Comparison of ENCODE assay signal across 8 mouse cellular contexts in the genomic region with DNA sequence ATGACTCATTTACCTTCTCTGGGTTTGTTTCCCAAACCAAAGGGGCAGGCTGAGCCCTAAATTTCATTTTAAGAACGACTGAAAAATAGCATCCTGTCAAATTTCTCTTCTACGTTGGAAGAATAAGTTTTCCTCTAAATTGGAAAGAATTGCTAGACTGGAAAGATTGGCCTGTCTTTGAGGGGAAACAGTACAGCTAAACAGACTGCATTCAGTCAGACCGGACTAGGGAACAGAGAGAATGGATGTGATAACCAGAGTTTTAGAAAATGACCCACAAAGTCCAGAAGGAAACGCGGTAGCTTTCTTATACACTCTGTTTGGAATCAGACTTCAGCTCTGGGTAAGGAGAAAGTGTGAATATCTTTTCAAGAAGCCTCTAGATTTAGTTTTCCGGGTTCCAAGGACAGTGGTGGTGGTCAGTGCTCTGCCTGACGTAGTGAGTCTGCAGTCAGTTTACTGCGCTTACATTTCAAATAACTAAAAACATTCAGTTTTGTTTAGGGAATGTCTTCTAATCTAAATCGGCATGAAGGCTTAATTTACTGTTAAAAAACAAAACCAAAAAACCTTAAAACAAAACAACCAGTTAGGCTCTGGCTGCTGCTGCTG. TPM values are rescaled to one million over a fixed set of nuclear protein-coding genes. Genes with fewer than 3 reads are reported as not detected.
DNase-seq lines count a peak whose midpoint lies in the region; ATAC-seq lines count a peak whose summit lies in the region.

No protein-coding gene starts in this region.

- ATAC-seq in forebrain, embryonic 14.5 days, result no peak
- ATAC-seq in liver, embryonic 15.5 days (ENCODE audit: insufficient read depth), result no peak
- no peak for ATAC-seq in frontal cortex, adult (ENCODE audit: low TSS enrichment)

- WGBS in forebrain, embryonic 14.5 days, result 38% methylated on average over 9 of the region's 9 CpGs
- WGBS in liver, embryonic 15.5 days (ENCODE audit: insufficient replicate concordance), result 12% methylated on average over 9 of the region's 9 CpGs

- H3K9ac ChIP-seq in forebrain, embryonic 14.5 days (ENCODE audit: low read length), result peak overlapping the region; percentile 54
- peak overlapping the region; percentile 32 for H3K9ac ChIP-seq in liver, embryonic 15.5 days

- no peak overlapping the region for H3K27ac ChIP-seq in forebrain, embryonic 14.5 days (ENCODE audit: low read depth, low read length)
- peak overlapping the region; percentile 16 for H3K27ac ChIP-seq in liver, embryonic 15.5 days (replicated peaks)

- peak overlapping the region; percentile 32 for H3K4me3 ChIP-seq in forebrain, embryonic 14.5 days (ENCODE audit: low read depth, low read length)
- H3K4me3 ChIP-seq in liver, embryonic 15.5 days (replicated peaks), result peak overlapping the region; percentile 55

- DNase-seq in embryo, embryonic 10.5 days (ENCODE audit: low spot score), result peak; percentile 45
- no peak for DNase-seq in embryo, embryonic 10 days (ENCODE audit: low spot score)
- DNase-seq in A20 (ENCODE audit: low read depth, low spot score), result peak; percentile 54
- DNase-seq in forebrain, embryonic 14.5 days (ENCODE audit: low spot score), result peak; percentile 18
- no peak for DNase-seq in frontal cortex, postnatal 25 days (ENCODE audit: low spot score in 2 of 2)
- DNase-seq in T-cell, adult 2 months (ENCODE audit: low spot score), result no peak

- H3K4me1 ChIP-seq in forebrain, embryonic 14.5 days (ENCODE audit: control insufficient read depth, insufficient read depth, low read length), result peaks cover 18% of the 10 kb centered on the region
- peaks cover 49% of the 10 kb centered on the region for H3K4me1 ChIP-seq in liver, embryonic 15.5 days (replicated peaks)

- H3K27me3 ChIP-seq in forebrain, embryonic 14.5 days (replicated peaks; ENCODE audit: control insufficient read depth, insufficient read depth, low read length), result no peaks in the 10 kb centered on the region
- H3K27me3 ChIP-seq in liver, embryonic 15.5 days, result no peaks in the 10 kb centered on the region

- H3K9me3 ChIP-seq in forebrain, embryonic 14.5 days (replicated peaks; ENCODE audit: control insufficient read depth, low read length), result no peaks in the 10 kb centered on the region
- H3K9me3 ChIP-seq in liver, embryonic 15.5 days (replicated peaks), result no peaks in the 10 kb centered on the region

- H3K36me3 ChIP-seq in forebrain, embryonic 14.5 days (ENCODE audit: control insufficient read depth, insufficient read depth, low read length), result peaks cover under 1% of the 10 kb centered on the region
- no peaks in the 10 kb centered on the region for H3K36me3 ChIP-seq in liver, embryonic 15.5 days (replicated peaks)

- H3K4me2 ChIP-seq in forebrain, embryonic 14.5 days (ENCODE audit: low read length), result peak overlapping the region; percentile 51
- H3K4me2 ChIP-seq in liver, embryonic 15.5 days, result peak overlapping the region; percentile 67

RNA-seq across cellular contexts. Expression of a gene that starts 0.7 kb away (rescaled TPM):
- 12.1 and 13.2 TPM in 2 replicates for polyA plus RNA-seq in forebrain, embryonic 14.5 days (2014; fragmentation: Nextera tagmentation; extraction: Ambion mirVana)
- 4.5 and 4.9 TPM in 2 replicates for polyA plus RNA-seq in liver, embryonic 15.5 days (2015; fragmentation: Nextera tagmentation; extraction: Ambion mirVana)

RNA-seq across cellular contexts. Expression of a gene that starts 2.8 kb away (rescaled TPM):
- polyA plus RNA-seq in forebrain, embryonic 14.5 days (2014; fragmentation: Nextera tagmentation; extraction: Ambion mirVana), result 5.6 and 5.7 TPM in 2 replicates
- polyA plus RNA-seq in liver, embryonic 15.5 days (2015; fragmentation: Nextera tagmentation; extraction: Ambion mirVana), result 2.7 TPM in 2 replicates

RNA-seq across cellular contexts. Expression of a gene that starts 24.0 kb away (rescaled TPM):
- polyA plus RNA-seq in forebrain, embryonic 14.5 days (2014; fragmentation: Nextera tagmentation; extraction: Ambion mirVana), result 0.38 and 2.1 TPM in 2 replicates
- polyA plus RNA-seq in liver, embryonic 15.5 days (2015; fragmentation: Nextera tagmentation; extraction: Ambion mirVana), result not detected in 2 replicates

RNA-seq across cellular contexts. Expression of a gene that starts 24.4 kb away (rescaled TPM):
- polyA plus RNA-seq in forebrain, embryonic 14.5 days (2014; fragmentation: Nextera tagmentation; extraction: Ambion mirVana), result 109 and 112 TPM in 2 replicates
- polyA plus RNA-seq in liver, embryonic 15.5 days (2015; fragmentation: Nextera tagmentation; extraction: Ambion mirVana), result 5.6 and 7.2 TPM in 2 replicates

Comparison
In these comparisons a context has a peak if more than half of its experiments do, and no peak if none do; other contexts are left out.
1. DNase-seq: peak in embryo, embryonic 10.5 days (single experiment), A20 (single experiment) and forebrain, embryonic 14.5 days (single experiment); none in embryo, embryonic 10 days (single experiment), frontal cortex, postnatal 25 days (0 of 2) and T-cell, adult 2 months (single experiment).